Mouse (Mus musculus): ENCODE results near the gene Rin2.

DNA sequence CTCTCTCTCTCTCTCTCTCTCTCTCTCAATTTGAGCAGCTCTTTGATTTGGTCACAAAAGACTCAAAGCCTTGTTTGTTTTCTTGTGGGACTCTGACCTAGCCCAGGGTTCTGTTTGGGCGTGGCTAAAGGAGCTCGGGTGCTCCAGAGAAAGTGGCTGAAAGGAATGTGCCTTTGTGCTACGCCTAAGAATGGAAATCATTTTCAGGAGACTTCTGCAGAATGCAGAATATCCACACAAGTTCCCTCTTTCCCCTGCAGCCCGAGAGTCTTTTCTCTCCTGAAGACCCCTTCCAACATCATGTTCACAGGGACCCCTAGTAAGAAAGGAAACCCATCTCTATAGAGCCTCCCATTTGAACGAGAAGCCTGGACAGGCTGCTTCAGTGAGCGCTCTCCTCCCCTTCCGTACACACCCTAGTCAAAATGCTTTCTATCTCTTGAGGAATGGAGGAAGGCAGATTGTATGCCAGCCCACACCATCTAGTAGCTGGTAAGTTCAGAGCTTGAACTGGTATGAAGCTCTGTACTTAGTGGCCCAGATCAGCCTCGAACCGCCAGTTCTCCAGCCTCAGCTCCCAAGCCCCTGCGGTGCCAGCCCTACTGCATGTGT is 187.3 kb downstream of the Rin2 start:
- TF ChIP-seq CTCF (IDR thresholded peaks at IDR 0.05; ENCODE audit: extremely low read depth, insufficient read length, insufficient replicate concordance, low read depth, low read length) (no peak), POLR2A (IDR thresholded peaks at IDR 0.05; ENCODE audit: low read depth, low read length) (no peak)

All from small intestine, adult 2 months (tissue).